Mouse (Mus musculus) liver, embryonic 18 days (tissue): Measurements from ENCODE around the gene Tbce. TPM values are rescaled to one million over a fixed set of nuclear protein-coding genes. Genes with fewer than 3 reads are reported as not detected.

Experiments
- polyA plus RNA-seq: library from polyadenylated mRNA; depleted of rRNA; stranded (reverse); fragments of >200 nt; gene quantifications from 2 replicates; pipeline ENCODE4 v1.2.3, GENCODE M21; 2012; rRNA removed

Tbce gene
- polyA plus RNA-seq: 29.6 and 30.9 TPM in 2 replicates

GRCm38 (mm10) chr13:14039292-14039965 lies at the start of gene Tbce:
TSS of gene Tbce (minus strand) at chr13:14039638.

GRCm38 (mm10) chr13:14063013-14063941 lies 23.8 kb upstream of the Tbce start, which contains the start of the genes Arid4b and Ggps1:
TSS of gene Arid4b (plus strand) at chr13:14063232.
TSS of gene Ggps1 (minus strand) at chr13:14063488.

GRCm38 (mm10) chr13:13953874-13954832 lies 85.3 kb downstream of the Tbce start, which contains the start of gene B3galnt2:
TSS of gene B3galnt2 (plus strand) at chr13:13954469.

Other genes with a start within 250 kb of the Tbce start
- 16.4 and 21.4 TPM in 2 replicates for gene B3galnt2, start 85.2 kb downstream of the Tbce start, polyA plus RNA-seq
- 5.8 and 6.5 TPM in 2 replicates for gene Arid4b, start 23.6 kb upstream of the Tbce start, polyA plus RNA-seq
- gene Ggps1, start 23.9 kb upstream of the Tbce start, polyA plus RNA-seq: 7.3 and 8.1 TPM in 2 replicates